Mouse (Mus musculus) CD4-positive, CD25-positive, alpha-beta regulatory T cell, adult 4 months (primary cell): ENCODE results near the gene Myom1. TPM values are rescaled to one million over a fixed set of nuclear protein-coding genes. Genes with fewer than 3 reads are reported as not detected.

Experiments used
- ATAC-seq: one replicate; pipeline ENCODE4 v1.8.0; 2017
- polyA plus RNA-seq, 2 experiments: library from polyadenylated mRNA; unstranded; fragments of 100-300 nt; shearing (Covaris generic); gene quantifications; one replicate each; pipeline ENCODE4 v1.2.1; 2017

The Myom1 gene
- polyA plus RNA-seq, 2 experiments from 2014 or later = 0.28 to 1.6 TPM

- no peak for ATAC-seq
Measured at GRCm38 (mm10) chr17:70992662-70993061, 9.8 kb upstream of the Myom1 start.

GRCm38 (mm10) chr17:70993385-70993807 is 9.0 kb upstream of the Myom1 start:
- no peak for ATAC-seq

DNA sequence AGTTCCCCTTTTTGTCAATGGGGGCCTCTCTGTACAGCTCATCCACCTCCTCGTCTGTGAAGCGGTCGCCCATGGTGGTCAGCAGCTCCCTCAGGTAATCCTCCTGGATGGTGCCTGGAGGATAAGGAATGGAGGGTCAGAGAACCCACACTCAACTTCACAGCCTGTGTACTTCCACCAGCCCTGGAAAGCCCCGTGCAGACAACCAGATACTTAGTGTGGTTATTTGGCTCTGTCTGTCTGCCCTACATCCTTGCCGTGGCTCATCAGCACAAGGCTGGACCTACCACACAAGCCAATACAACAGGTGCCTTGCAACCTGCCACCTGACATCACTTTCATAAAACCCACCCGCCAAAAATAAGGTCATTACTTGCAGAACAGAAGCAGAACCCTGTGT is 7.8 kb upstream of the Myom1 start:
- ATAC-seq = no peak

DNA sequence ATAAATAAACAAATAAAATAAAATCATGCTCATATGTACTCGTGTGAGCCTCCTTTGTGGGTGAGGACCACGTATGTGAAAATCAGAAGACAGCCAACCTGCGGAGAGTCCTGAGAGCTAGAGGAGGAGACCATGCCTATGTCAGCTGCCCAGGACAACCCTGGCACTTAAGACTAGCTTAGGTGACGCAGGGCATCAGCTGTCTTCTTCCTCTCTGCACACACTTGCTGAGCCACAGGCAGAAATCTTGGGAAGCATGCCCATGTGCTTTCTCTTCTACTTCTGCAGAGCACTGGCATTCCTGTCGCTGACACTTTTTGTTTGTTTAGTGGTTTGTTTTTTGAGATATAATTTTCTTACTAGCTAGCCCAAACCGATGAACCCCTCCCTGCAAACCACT is 6.9 kb upstream of the Myom1 start:
- no peak for ATAC-seq

- no peak for ATAC-seq
Measured at GRCm38 (mm10) chr17:70997836-70998235, 4.6 kb upstream of the Myom1 start.

DNA sequence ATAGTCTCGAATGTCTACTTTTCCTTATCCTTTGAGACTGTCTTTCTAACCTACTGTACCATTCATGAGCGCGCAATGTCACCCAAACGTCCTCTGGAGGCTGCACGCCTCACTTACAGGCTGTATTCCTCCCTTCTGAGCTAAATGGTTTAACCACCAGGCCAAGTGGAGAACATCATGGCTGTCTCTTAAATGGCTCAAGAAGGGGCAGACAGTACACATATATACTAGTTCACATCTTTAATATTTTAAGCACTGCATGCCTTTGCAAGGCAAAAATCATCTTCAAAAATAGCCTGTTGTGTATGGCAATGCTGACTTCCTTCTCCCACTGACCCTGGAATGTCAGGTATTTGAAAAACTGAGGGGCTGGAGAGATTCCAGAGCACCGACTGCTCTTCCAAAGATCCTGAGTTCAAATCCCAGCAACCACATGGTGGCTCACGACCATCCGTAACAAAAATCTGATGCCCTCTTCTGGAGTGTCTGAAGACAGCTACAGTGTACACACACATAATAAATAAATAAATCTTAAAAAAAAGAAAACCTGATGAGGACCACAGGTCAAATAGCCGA is 3.9 kb upstream of the Myom1 start:
- ATAC-seq = no peak

DNA sequence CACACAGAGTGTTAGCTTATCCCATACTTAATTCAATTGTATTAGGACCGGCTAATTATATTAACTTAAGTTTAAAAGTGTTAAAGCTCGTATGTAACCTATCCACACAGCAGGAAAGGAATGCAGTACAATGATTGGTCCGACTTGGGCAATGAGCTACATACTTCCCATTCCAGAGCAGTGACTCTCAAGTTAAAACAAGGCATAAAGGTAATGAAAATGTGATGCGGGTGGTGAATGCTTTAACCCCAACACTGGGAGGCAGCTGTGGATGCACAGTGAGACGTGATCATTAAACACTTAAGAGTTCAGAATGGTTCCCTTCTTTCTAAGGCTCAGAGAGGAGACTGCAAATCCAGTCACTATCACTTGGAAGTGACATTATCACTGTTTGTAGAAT is 3.2 kb upstream of the Myom1 start:
- no peak for ATAC-seq

DNA sequence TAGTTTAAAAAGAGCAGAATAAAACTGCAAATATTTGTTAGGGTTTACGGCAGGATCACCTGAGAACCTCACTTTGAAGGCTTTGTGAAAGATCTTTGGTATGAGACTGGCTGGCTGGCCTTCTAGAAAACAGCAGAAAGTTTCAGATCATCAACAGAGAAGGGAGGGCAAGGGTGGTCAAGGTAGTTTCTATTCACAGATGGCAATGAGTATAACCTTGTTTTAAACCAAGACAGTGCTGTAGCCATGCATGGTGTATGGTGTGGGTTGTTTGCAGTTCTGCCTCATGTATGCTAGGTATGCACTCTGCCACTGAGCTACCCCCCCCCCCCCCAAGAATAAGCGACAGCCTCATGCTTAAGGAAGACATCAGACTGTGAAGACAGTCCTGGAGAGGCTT is 2.2 kb upstream of the Myom1 start:
- ATAC-seq = no peak

DNA sequence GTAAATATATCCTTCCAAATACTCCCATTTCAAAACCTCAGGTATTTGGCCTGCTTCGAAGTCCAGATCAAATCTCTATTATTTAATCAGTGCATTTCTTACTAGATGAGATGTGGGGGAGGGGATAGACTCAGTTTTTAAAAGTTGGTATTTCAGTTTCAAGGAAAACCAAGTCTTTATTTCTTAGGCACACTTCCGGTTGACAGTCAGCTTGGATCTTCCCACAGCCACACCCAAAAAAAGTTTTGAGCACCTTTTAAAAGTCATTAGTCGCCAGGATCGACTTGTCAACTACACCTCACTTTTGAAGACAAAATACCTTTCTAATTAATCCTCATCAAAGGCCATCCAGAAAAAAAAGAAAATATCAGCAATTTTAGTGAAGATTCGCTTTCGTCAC is 1.4 kb upstream of the Myom1 start:
- no peak for ATAC-seq

- ATAC-seq = peak; percentile 13
Measured at GRCm38 (mm10) chr17:71001699-71002080, 743 bp upstream of the Myom1 start.

DNA sequence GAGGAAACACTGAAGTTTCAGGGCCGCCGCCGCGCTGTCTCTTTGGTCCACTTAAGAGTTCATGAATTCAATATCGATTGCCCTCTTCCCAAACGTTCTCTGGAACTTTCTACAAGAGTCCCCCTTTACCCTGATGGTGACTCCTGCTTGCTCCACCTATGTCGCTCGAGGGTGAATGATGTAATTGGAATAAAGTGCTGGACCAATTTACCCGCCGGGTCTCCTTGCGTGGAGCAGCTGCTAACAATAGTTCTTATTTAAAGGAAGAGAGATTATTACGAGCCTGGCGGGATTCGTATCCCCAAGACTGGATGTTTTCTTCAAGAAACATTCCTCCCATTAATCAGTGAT is 286 bp downstream of the Myom1 start, which contains the start of gene Myl12a:
TSS of gene Myl12a (minus strand) at position 135 of the 351 bp plus-strand sequence.
- no peak for ATAC-seq

DNA sequence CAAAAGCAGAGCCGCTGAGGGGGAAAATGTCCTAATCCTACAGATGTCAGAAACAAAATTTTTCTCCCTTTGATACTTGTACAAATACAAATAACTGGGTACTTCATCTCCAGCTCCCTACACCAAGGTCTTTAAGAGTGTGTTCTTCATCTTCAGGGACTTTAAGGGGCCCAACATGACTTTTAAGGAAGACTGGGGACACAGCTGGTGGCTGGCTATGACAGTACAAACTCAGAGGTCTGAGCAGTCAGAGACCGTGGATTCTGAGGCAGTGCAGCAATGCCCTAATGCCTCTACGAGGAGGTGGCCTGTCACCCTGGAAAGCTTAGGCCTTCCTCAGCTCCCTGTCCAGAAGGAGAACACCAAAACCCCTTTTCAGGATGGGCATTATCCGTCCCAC is 679 bp downstream of the Myom1 start:
- ATAC-seq = no peak

- no peak for ATAC-seq
Measured at GRCm38 (mm10) chr17:71003721-71004120, 1.3 kb downstream of the Myom1 start.

- no peak for ATAC-seq
Measured at GRCm38 (mm10) chr17:71004186-71004960, 1.9 kb downstream of the Myom1 start.

GRCm38 (mm10) chr17:71006976-71007375 is 4.5 kb downstream of the Myom1 start:
- no peak for ATAC-seq

GRCm38 (mm10) chr17:71008676-71009075 is 6.2 kb downstream of the Myom1 start:
- no peak for ATAC-seq

- no peak for ATAC-seq
Measured at GRCm38 (mm10) chr17:71009751-71010150, 7.3 kb downstream of the Myom1 start.

GRCm38 (mm10) chr17:71010646-71011242 is 8.3 kb downstream of the Myom1 start:
- peak; percentile 49 for ATAC-seq

DNA sequence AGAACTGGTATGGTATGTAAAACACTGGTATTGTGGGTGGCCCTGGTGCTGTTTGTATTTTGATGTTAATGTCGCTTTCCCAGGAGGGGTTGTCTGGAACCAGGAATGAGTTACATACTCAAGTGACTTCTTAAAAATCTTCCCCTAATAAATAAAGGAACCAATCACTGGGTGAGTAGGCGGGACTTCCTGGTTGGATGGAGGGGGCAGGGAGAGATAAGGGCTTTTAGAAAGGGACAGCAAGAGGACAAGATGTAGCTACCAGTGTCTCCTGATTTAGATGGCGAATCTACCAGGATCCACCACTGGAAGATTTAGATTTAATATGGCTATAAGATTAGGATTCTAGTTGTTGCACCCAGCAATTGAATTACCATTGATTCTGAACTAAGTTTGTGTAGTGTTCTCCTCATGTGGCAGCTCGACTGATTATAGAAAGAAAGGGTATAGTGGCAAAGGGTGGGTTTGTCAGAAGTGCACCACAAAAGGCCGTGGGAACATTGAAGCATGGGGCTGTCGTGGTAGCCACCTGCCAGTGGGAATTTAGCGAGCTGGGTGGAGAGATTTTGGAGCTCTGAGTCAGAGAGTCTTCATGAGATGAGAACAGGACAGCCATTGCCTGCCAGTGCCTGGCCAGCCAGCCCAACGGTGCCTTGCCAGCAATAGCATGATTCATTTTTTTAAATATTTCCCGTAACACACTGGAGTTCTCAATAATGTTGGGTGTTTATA is 9.7 kb downstream of the Myom1 start:
- ATAC-seq = no peak

- ATAC-seq = no peak
Measured at GRCm38 (mm10) chr17:71013105-71013504, 10.7 kb downstream of the Myom1 start.

DNA sequence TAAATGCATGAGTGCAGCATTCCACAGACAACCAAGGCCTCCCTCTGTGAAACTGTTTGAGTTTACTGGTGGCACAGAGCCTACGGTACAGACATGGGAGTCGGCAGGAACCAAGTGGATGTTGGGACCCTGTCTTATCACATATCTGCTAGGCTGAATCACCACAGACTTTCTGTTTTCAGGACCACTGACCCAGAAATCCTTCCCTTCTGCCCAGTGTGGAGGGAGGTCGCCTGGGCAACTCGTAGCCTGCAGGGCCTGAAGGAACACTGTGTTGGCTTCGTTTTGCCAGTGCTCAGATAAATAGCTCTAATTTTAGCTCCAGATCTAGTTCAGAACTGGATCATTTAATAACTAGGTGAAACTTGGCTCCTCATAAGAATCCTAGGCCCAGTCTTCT is 12.5 kb downstream of the Myom1 start:
- no peak for ATAC-seq

DNA sequence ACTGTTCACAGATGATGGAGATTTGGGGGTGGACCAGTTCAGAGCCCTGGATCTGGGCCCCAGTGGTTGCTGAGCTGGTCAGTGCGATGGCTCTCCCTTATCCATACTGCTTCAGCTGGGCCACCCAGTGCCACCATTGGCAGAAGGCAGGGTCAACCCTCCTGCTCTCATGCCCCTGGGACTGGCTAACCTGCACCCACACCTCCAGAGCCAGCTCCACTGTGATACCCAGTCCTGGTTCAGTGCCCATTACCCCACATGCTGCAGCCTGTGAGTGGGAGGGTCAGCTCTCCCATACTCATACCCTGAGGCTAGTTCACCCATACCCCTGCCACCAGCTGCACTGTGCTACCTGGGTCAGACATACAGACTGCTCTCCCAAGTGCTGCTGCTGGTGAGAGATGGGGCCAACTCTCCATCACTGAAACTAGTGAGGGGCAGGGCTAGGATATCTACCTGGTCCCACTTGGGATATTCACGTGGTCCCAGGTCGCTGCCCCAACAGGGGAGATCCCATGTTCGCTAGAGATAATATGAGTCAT is 15.1 kb downstream of the Myom1 start:
- no peak for ATAC-seq

GRCm38 (mm10) chr17:71018151-71018550 is 15.7 kb downstream of the Myom1 start:
- no peak for ATAC-seq
